Mouse (Mus musculus) monocyte, adult 2 months (primary cell): ENCODE results near the gene Gm8108.
"Not testable (repeated sequence)": the region's sequence is repeated elsewhere in the genome, so short reads cannot be mapped to it uniquely, and the experiment has no call there.

Experiments used
- DNase-seq, 2 experiments: peaks; one replicate each; pipeline ENCODE4 v3.0.0; 2022; ENCODE audit warnings: low spot score in 2 of 2, low read depth in 1 of 2

Gene Gm8108

GRCm38 (mm10) chr14:4110426-4110825 lies at the start of gene Gm8108:
Gene Gm8108, plus strand, starts transcription at chr14:4110526.
- DNase-seq = not testable (repeated sequence)

DNA sequence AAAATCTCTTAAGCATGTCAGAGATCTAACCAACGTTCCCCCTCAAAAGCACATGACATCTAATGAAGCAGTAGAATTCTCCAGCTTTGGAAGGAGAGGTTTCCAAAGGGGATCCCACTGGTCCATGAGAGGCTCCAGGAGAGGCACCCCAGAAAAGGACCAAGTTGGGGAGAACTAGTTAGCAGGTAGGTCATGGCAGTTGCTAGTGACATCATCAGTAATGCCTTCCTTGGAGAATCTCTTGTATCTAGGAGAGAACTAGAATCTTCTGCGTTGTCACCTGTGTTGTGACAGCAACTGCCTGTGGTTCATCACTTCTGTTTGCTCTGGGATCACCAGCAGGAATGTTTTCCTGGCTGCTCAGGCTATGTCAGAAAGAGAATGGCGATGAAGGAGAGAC lies 26.5 kb upstream of the Gm8108 start, which contains the start of gene Gm3115:
Gm3115 (plus strand) TSS at position 301 of the 400 bp plus-strand sequence.
- not testable (repeated sequence) for DNase-seq

DNA sequence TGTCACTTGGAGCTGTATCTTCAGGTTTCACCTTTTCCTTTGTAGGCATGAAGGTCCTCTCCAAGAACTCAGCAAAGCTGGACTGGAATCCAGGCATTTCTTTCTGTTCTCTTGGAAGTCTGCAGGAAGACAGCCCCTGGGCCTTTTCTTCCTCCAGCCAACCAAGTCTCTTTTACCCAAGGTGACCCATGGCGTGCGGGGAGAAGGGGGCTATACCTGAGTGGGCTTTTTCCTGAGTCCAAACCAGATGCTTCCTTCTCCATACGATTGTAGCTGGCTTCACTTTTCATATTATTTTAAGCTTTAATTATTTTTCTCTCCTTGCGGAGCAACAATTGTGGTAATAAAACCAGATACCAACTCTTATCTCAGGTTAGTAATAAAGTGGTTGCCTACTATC lies 31.3 kb downstream of the Gm8108 start:
- DNase-seq = not testable (repeated sequence)

GRCm38 (mm10) chr14:4164730-4165129 lies 54.4 kb downstream of the Gm8108 start, which contains the start of gene Gm3127:
Gene Gm3127, plus strand, starts transcription at chr14:4165030.
- not testable (repeated sequence) for DNase-seq

DNA sequence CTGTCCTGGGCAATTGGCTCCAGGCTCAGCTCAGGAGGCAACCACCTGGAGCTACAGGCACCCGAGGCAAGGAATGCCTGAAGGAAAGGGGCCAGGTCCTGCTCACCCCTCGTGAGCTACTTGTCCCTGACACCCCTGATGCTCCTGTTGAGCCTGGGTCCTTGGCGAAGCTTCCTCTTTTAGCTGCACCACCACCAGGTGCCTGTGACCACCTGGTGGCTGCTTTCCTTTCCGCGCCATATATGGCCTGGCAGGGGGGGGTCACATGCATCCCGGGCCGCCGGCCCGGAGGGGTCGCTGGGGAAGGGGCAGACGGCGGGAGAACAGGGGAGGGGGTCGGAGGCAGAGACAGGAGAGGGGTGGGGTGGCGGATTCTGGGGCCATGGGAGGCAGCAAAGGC lies 71.7 kb downstream of the Gm8108 start:
- DNase-seq = not testable (repeated sequence)
